In the genomic region with DNA sequence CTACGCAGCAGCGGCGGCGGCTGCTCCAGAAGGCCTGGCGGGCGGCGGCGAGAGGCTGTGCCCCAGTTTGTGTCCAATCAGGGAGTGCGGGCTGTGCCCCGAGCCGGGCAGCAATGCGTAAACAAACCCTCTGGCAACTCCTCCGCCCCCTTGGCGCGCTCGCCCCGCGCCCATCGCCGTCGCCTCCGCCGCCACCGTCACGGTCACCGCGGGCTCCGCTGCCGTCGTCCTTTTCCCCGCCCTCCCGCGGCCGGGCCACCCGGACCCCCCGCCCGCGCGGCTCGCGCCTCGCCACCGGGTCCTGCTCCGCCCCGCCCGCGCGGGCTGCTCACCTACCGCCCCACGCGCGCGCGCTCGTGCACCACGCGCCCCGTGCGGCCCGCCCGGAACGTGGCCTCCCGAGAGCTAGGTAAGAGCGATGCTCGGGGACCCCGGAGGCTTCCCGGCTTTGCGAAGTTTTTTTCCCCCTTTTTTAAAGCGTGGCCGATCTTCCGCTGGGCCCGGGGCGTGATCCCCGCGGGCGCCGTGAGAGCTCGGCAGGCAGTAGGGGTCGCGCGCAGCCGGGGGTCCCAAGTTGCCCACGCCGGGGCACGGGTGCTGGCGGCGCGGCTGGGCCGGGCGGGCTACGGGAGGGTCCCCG, we compare ENCODE assay signal across 8 mouse cellular contexts. TPM values are rescaled to one million over a fixed set of nuclear protein-coding genes. Genes with fewer than 3 reads are reported as not detected.
A peak's percentile ranks its signal among the peaks of the same experiment; 100 is the strongest.
DNase-seq lines count a peak whose midpoint lies in the region; ATAC-seq lines count a peak whose summit lies in the region.

Gene Pcgf5 (plus strand): TSS at position 149 of the 640 bp plus-strand sequence.

- no peaks in the 10 kb centered on the region for H3K36me3 ChIP-seq in intestine, embryonic 16.5 days (ENCODE audit: control insufficient read depth, insufficient read depth, low read length)

- H3K4me3 ChIP-seq in intestine, embryonic 16.5 days (ENCODE audit: low read length), result peak within 1 kb of the TSS; percentile 77

- H3K4me2 ChIP-seq in intestine, embryonic 16.5 days (ENCODE audit: low read depth, low read length), result peak within 1 kb of the TSS; percentile 99

- H3K4me1 ChIP-seq in intestine, embryonic 16.5 days (ENCODE audit: control insufficient read depth, insufficient read depth, low read length), result 0 out of 2 replicates have a peak, but pooled peaks cover 3% of the 10 kb centered on the region

- H3K27me3 ChIP-seq in intestine, embryonic 16.5 days (replicated peaks; ENCODE audit: control insufficient read depth, insufficient read depth, low read length), result peaks cover 2% of the 10 kb centered on the region; the same call in 1 of the 2 replicates

- no peaks in the 10 kb centered on the region for H3K9me3 ChIP-seq in intestine, embryonic 16.5 days (ENCODE audit: control insufficient read depth, low read length)

- H3K9ac ChIP-seq in intestine, embryonic 16.5 days (ENCODE audit: low read depth, low read length), result peak within 1 kb of the TSS; percentile 71

- WGBS in intestine, embryonic 16.5 days, result under 1% methylated on average over 75 of the region's 92 CpGs

- intact Hi-C loops in left cerebral cortex, postnatal 36 days (cut with DNase I), result loop anchor here (5.0 kb wide), 1 partner anchor 59 kb away; no protein-coding TSS in a partner anchor

- DNase-seq in adrenal gland, adult (ENCODE audit: inconsistent age in 2 of 2, low spot score in 1 of 2), result peak; percentile 89 to 96
- DNase-seq in embryo, embryonic 11 days, result peak; percentile 74
- DNase-seq in gastrocnemius, postnatal 4 days (ENCODE audit: low spot score in 2 of 2), result peak; percentile 37 to 65
- peak; percentile 79 to 83 for DNase-seq in left cerebral cortex, postnatal 36 days (ENCODE audit: low spot score in 2 of 2)
- DNase-seq in mesoderm, embryonic 11.5 days (ENCODE audit: low read depth, low spot score), result peak; percentile 50
- peak; percentile 58 for DNase-seq in right cerebral cortex, postnatal 14 days
- peak; percentile 53 for DNase-seq in urinary bladder, postnatal 25 days (ENCODE audit: low spot score)

- 0 out of 2 replicates have a peak within 1 kb of the TSS, but pooled peaks have one; percentile 25 for H3K27ac ChIP-seq in intestine, embryonic 16.5 days (ENCODE audit: low read length)

- ATAC-seq in intestine, embryonic 16.5 days, result peak; percentile 83

RNA-seq across cellular contexts. Expression of gene Pcgf5, which starts in this region (rescaled TPM):
- 10 to 100 TPM; 14.1 to 17.2 TPM for total RNA-seq in gastrocnemius, postnatal 4 days (2021)
- polyA plus RNA-seq in intestine, embryonic 16.5 days (2015; fragmentation: Nextera tagmentation; extraction: Ambion mirVana), result 17.0 and 17.9 TPM in 2 replicates
- 10 to 100 TPM; 20.9 to 25.9 TPM for total RNA-seq in left cerebral cortex, postnatal 36 days (2021)

Comparison
In these comparisons a context has a peak if more than half of its experiments do, and no peak if none do; other contexts are left out.
1. Peak in every context shown above with its lines: DNase-seq, ATAC-seq, H3K4me3 ChIP-seq and H3K27ac ChIP-seq.